Mouse (Mus musculus) testis, adult 2 months (tissue): ENCODE data around the gene Nfic. TPM values are rescaled to one million over a fixed set of nuclear protein-coding genes. Genes with fewer than 3 reads are reported as not detected.
A peak's percentile ranks its signal among the peaks of the same experiment; 100 is the strongest.

Experiments used
- H3K27ac ChIP-seq: fragments of 200-500 bp; 2 replicates; pipeline ENCODE4 v1.5.1; 2012; ENCODE audit warnings: low read depth, low read length; ENCODE audit not compliant: control insufficient read depth, insufficient read depth
- H3K27me3 ChIP-seq: fragments of 200-500 bp; 2 replicates; pipeline ENCODE4 v1.6.1; 2012; ENCODE audit warnings: mild to moderate bottlenecking, low read length, moderate library complexity; ENCODE audit not compliant: control insufficient read depth, insufficient read depth
- H3K36me3 ChIP-seq: fragments of 200-500 bp; 2 replicates; pipeline ENCODE4 v1.6.1; 2012; ENCODE audit warnings: mild to moderate bottlenecking, low read length; ENCODE audit not compliant: control insufficient read depth, insufficient read depth
- H3K4me1 ChIP-seq: fragments of 200-500 bp; 2 replicates; pipeline ENCODE4 v1.6.1; 2012; ENCODE audit warnings: low read length; ENCODE audit not compliant: control insufficient read depth, insufficient read depth
- H3K4me3 ChIP-seq: fragments of 200-500 bp; 2 replicates; pipeline ENCODE4 v1.5.1; 2012; ENCODE audit warnings: low read depth, mild to moderate bottlenecking, low read length, moderate library complexity, mixed read lengths; ENCODE audit not compliant: control insufficient read depth
- CTCF ChIP-seq: fragments of 200-500 bp; IDR thresholded peaks from 2 replicates; pipeline ENCODE4 v1.5.1; 2012; ENCODE audit warnings: low read depth, mild to moderate bottlenecking, inconsistent platforms, low read length, moderate library complexity; ENCODE audit not compliant: control insufficient read depth, insufficient read depth, insufficient replicate concordance
- POLR2A ChIP-seq: fragments of 200-500 bp; IDR thresholded peaks from 2 replicates; pipeline ENCODE4 v1.6.1; 2012; ENCODE audit warnings: low read depth, mild to moderate bottlenecking, inconsistent platforms, low read length, moderate library complexity; ENCODE audit not compliant: control insufficient read depth
- polyA plus RNA-seq: library from polyadenylated mRNA; depleted of rRNA; stranded (reverse); fragments of >200 nt; gene quantifications from 2 replicates; pipeline ENCODE4 v1.2.3, GENCODE M21; 2012

The Nfic gene
- polyA plus RNA-seq, 1 experiment = 9.9 TPM

DNA sequence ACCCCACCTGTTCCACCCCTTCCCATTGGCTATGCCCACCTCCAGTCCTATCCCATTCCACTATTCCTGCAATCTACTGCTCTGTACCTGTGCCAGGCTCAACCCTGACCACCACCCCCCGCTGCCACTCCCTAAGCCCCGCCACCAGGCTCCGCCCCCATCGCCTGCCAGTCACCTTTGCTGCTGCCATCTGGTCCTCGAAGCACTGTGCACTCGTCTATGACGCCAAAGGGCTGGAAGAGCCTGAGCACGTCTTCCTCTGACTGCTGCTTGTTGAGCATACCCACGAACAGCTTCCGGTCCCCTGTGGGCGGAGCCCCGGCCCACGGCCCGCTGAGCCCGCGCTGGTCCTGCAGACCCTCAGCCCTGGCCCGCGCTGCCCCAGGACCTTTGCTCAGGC, 15.0 kb upstream of the Nfic start:
- TF ChIP-seq POLR2A (peak; percentile 43; the same call in 1 of the 2 replicates), CTCF (no peak)
- Histone ChIP-seq H3K36me3 (no peaks in the 10 kb centered on the region), H3K27me3 (no peaks in the 10 kb centered on the region), H3K27ac (no peak overlapping the region), H3K4me3 (peak overlapping the region; percentile 81), H3K4me1 (peaks cover 22% of the 10 kb centered on the region)

DNA sequence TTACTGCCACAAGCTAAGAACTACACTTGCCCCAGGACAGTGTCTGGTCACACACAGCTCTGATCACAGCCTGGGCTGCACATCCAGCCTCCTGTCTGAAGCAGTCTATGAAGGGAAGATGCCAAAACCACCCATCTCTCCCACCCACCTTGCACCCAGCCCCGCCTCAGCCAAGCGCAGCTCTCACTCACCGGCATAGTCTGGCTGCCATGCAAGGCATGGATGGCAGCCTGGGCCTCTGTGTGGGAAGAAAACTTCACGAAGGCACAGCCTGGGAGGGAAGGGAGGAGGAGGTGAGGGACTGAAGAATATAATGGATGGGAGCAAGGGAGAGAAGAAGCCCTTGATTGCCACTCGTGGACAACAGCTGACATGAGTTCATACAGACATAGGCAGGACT, 13.8 kb upstream of the Nfic start:
- H3K36me3 ChIP-seq = no peaks in the 10 kb centered on the region
- TF ChIP-seq POLR2A (no peak), CTCF (no peak)
- H3K27ac ChIP-seq = no peak overlapping the region
- H3K27me3 ChIP-seq = no peaks in the 10 kb centered on the region
- H3K4me1 ChIP-seq = peaks cover 23% of the 10 kb centered on the region
- no peak overlapping the region for H3K4me3 ChIP-seq

DNA sequence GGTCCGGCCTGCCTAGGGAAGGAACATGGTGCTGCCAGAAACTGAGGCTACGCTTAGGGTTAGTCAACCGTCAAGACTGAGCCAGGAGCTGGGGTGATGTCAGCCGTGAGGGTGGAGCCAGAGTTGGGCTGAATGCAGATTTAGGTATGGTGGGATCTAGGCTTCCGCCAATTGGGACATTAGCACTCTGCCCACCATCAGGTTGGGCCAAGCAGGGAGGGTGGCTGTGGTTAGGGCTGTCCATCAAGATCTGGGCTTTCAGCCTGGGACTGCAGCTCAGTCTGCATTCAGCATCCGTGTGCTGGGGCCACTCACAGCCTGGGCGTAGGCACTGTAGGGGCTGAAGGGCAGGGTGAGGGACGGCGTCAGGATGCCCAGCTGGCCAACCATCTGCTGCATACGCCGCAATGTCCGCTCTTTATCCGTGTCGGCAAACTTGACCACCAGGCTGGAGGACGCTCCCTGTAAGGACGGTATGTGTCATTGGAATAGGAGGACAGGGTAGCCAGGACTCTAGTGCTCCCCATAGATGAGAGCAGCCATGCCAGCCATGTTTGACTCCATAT, 12.3 kb upstream of the Nfic start:
- Histone ChIP-seq H3K27ac (no peak overlapping the region), H3K4me3 (no peak overlapping the region), H3K4me1 (peaks cover 18% of the 10 kb centered on the region), H3K36me3 (no peaks in the 10 kb centered on the region), H3K27me3 (no peaks in the 10 kb centered on the region)
- no peak for TF ChIP-seq POLR2A
- TF ChIP-seq CTCF = no peak

DNA sequence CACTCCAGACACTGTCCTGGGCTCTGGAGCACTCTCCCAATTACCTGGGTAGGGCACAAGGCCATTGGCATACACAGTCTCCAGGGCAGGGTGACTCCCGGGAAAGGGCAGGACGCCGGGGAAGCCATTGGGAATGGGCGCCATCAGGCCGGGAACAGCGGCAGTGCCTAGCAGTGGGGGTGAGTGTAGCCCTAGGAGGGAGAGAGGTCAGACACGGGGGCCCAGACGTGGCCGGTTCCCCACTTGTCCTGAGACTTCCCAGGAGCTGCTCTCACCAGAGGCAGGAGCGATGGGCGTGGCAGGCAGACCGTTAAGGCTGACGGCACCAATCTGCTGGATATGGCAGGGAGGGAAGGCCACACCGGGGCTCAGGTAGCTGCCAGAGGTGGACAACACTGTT, 11.4 kb upstream of the Nfic start:
- H3K4me1 ChIP-seq = peaks cover 26% of the 10 kb centered on the region
- H3K4me3 ChIP-seq = no peak overlapping the region
- no peaks in the 10 kb centered on the region for H3K27me3 ChIP-seq
- no peak for TF ChIP-seq POLR2A
- TF ChIP-seq CTCF = no peak
- no peaks in the 10 kb centered on the region for H3K36me3 ChIP-seq
- no peak overlapping the region for H3K27ac ChIP-seq

DNA sequence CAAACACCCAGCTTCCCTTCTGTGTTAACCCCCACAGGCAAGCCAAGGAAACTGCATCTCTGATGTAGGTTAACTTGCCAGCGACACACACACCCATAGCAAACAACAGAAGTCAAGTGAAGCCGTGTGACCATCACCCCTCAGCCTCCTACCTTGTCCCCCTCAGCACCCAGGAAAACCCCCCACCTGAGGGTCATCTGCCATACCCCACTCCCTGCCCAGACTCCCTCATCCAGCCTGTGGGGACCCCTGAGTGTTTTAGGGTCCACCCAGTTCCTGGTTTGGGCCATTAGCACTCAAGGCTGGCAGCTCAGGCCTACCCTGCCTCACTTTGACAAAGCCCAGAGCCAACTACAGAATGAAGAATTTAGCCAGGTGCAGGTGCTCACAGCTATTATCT, 10.6 kb upstream of the Nfic start:
- Histone ChIP-seq H3K27ac (no peak overlapping the region), H3K4me1 (peaks cover 29% of the 10 kb centered on the region), H3K27me3 (no peaks in the 10 kb centered on the region), H3K36me3 (no peaks in the 10 kb centered on the region), H3K4me3 (no peak overlapping the region)
- TF ChIP-seq CTCF (no peak), POLR2A (no peak)

DNA sequence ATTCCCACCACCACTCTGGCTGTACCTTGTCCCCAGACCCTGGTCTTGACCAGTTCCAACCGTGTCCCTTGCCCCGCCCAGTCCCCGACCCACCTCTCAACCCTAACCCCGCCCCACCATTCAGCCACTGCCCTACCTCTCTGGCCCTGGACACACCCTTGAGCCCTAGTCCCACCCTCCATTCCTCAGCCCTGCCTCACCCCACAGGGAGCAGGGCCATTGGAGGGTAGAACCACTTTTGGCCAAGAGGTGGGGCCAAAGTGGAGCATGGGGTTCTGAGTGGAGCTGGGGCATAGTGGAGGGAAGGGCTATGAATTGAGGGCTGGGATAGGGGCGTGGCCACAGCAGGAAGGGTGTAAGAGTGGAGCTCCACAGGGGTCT, 9.8 kb upstream of the Nfic start:
- Histone ChIP-seq H3K27ac (no peak overlapping the region), H3K27me3 (no peaks in the 10 kb centered on the region), H3K4me1 (peaks cover 30% of the 10 kb centered on the region), H3K4me3 (no peak overlapping the region), H3K36me3 (no peaks in the 10 kb centered on the region)
- TF ChIP-seq POLR2A (no peak), CTCF (no peak)

DNA sequence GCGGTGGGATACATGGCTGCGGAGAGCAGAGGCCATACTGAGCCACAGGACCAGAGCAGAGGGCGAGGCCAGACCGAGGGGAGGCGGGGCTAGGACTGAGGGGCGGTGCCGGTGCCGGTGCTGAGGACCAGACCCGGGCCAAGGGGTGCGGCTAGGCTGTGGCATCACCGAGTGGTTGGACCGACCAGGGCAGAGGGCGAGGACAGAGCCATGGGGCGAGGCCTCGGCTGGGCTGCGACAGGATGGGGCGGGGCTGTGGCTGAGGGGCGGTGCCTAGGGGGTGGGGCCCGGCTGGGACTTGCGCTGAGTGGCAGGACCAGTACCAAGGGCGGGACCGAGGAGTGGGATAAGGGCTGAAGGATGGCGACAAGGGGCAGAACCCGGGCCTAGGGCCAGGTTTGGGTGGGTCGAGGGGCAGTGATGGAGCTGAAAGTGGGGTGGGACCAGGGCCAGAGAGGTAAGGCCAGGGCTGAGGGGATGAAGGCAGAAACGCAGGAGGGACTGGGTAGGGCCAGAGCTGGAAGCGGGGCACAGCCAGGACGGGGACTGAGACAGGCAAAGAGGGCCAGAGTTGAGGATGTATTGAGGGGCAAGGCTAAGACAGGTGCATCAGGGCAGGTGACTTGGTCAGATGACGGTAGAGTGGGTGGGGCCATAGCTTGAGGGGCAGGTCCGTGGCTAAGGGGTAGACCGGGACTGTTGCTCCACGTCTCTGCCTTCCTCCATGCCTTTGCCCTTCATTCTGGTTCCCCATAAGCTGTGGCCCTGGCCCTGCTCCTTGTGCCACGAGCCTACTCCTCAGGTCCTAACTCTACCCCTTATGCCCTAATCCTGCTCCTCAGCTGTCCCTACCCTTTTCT, 9.2 kb upstream of the Nfic start:
- Histone ChIP-seq H3K36me3 (no peaks in the 10 kb centered on the region), H3K4me3 (peak overlapping the region; percentile 79), H3K27me3 (no peaks in the 10 kb centered on the region), H3K4me1 (peaks cover 30% of the 10 kb centered on the region), H3K27ac (no peak overlapping the region)
- TF ChIP-seq POLR2A (no peak), CTCF (no peak)
